Mouse (Mus musculus): ENCODE measurements at regions not wholly inside any gene's neighbourhood (a gene's known extent, or its start where the extent isn't known, plus 50 kb on each side); places are given as distances from the start of the nearest gene placed in this dataset.

- DNase-seq (ENCODE audit: low spot score in 2 of 2): no peak
Measured at GRCm38 (mm10) chr13:90584766-90585165, 320.4 kb downstream of the Atp6ap1l start.

- DNase-seq (ENCODE audit: low spot score in 2 of 2): no peak
Measured at GRCm38 (mm10) chr13:90575371-90575770, 329.8 kb downstream of the Atp6ap1l start.

- DNase-seq (ENCODE audit: low spot score in 2 of 2): no peak
Measured at GRCm38 (mm10) chr13:90572580-90572979, 332.6 kb downstream of the Atp6ap1l start.

DNA sequence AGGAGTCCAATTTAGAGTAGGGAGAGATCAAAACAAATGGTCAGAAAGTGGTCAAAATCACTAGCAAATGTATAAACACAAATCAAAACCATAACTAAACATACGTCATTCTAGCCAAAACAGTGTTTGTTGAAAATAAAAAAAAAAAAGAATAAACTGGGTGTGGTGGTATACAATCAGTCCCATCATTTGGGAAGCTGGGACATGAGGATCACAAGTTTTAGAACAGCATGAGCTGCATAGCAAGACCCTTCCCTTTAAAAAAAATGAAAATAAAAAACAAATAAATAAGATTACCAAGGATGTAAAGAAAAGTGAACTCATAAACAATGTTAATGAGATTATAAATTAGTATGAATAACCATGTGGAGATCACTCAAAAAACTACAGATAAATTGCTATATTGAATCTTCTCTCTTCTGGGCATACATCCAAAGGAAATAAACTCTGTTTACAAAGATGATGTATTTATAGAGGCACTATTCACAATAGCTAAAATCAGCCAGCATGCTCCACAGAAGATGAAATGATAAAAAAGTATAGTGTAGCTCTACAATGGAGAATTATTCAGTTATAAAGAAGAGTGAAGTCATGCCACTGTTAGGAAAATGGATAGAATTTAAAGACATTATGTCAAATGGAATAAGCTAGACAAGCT is 341.8 kb downstream of the Atp6ap1l start:
- DNase-seq (ENCODE audit: low spot score in 2 of 2): no peak

DNA sequence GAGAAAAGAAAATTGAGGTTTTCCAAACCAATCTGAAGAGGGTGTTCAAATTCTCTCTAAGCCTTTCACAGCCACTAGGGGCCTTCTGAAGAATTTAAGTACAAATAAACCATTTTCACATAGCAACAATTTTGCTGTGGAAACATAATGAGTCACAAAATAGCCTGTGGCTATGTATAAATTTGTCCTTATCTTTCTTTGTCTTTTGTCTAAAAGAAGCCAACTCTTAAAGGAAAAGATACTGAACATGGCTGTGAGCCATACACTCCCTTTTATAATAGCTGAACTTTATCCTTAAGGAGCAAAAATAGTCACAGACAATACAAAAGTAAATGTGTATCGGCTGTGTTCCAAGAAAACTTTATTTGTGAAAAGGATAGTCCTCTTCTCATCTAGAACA is 345.1 kb downstream of the Atp6ap1l start:
- DNase-seq (ENCODE audit: low spot score in 2 of 2): no peak

- DNase-seq (ENCODE audit: low spot score in 2 of 2): no peak
Measured at GRCm38 (mm10) chr13:90559481-90559880, 345.7 kb downstream of the Atp6ap1l start.

- no peak for DNase-seq (ENCODE audit: low spot score in 2 of 2)
Measured at GRCm38 (mm10) chr13:90551166-90551565, 354.0 kb downstream of the Atp6ap1l start.

DNA sequence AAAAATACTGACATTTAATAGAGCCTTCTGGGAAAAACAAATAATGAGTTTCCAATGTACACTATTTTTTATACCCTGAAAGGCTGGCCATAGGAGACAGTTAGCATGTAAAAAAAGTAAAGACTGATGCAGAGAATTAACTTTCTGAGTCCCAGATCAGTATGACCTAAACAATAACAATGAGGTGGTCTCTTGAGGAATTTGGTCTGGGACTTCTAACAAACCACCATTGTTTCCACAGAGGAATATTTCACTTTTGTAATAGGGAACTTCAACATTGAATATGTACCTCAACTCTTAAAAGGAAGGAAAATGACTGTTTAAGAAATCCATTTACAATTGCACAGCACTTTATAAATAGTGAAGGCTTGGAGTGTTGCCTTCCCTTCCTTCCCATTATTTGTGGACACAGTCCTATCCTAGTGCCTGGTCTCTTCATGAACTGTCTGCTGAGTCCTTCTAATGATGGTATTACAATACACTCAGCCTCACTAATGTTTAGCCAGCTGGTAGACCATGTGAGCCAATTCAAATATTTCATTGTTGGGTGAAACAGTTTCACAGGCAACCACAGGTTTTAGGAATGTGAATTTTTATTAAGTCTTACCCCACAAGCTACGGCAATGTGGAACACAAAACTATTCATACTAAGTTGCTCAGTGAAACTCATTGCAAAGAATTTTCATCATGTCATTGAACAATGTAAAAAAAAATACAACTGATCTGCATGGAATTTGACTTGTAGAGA is 358.7 kb downstream of the Atp6ap1l start:
- DNase-seq (ENCODE audit: low spot score in 2 of 2): no peak

GRCm38 (mm10) chr13:90545816-90546215 is 359.3 kb downstream of the Atp6ap1l start:
- DNase-seq (ENCODE audit: low spot score in 2 of 2): no peak

DNA sequence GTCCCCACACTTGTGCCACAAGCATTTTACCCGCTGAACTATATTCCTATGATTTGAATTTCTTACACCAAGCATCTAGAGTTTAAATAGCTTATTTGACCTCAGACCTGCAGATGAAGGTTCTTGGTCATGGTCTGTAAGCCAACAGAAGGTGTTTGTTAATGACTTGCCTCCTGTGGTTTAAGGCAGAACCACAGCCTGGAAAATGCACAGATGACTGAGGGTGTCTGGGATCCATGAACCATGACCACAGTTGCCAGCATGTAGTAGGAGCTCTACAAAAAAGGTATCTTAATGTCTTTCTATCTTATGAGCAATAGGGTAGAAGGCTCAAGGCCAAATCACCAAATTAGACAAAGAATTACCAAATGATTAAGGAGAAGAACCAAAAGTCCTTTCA is 367.6 kb downstream of the Atp6ap1l start:
- DNase-seq (ENCODE audit: low spot score in 2 of 2): no peak

- DNase-seq (ENCODE audit: low spot score in 2 of 2): no peak
Measured at GRCm38 (mm10) chr13:90526998-90527397, 378.2 kb downstream of the Atp6ap1l start.

DNA sequence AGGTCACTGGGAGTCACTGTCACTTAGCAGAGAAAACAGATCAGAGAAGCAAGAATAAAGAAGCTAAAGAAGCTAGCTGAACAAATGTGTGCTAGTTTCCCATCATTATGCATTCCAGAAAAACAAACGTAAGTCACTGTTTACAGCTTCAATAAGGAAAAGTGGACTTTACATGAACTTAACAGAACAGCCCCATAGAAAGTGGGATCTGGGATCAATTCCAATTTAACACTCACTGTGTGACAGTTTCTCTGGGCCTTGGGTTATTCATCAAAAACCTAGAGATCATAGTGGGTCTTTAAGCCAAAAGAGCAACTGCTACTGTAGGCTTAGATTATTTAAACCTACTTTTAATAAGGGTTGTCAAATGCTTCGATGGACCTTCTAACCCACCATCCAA is 379.4 kb downstream of the Atp6ap1l start:
- DNase-seq (ENCODE audit: low spot score in 2 of 2): no peak

- DNase-seq (ENCODE audit: low spot score in 2 of 2): no peak
Measured at GRCm38 (mm10) chr13:90521758-90522245, 383.4 kb downstream of the Atp6ap1l start.

GRCm38 (mm10) chr13:90520992-90521757 is 384.0 kb downstream of the Atp6ap1l start:
- no peak for DNase-seq (ENCODE audit: low spot score in 2 of 2)

- peak; percentile 24 to 43 for DNase-seq (ENCODE audit: low spot score in 2 of 2)
Measured at GRCm38 (mm10) chr13:90515773-90516503, 389.2 kb downstream of the Atp6ap1l start.

GRCm38 (mm10) chr13:90513867-90514266 is 391.3 kb downstream of the Atp6ap1l start:
- no peak for DNase-seq (ENCODE audit: low spot score in 2 of 2)

- DNase-seq (ENCODE audit: low spot score in 2 of 2): no peak
Measured at GRCm38 (mm10) chr13:90512786-90513401, 392.3 kb downstream of the Atp6ap1l start.

- DNase-seq (ENCODE audit: low spot score in 2 of 2): no peak
Measured at GRCm38 (mm10) chr13:90510479-90510878, 394.7 kb downstream of the Atp6ap1l start.

DNA sequence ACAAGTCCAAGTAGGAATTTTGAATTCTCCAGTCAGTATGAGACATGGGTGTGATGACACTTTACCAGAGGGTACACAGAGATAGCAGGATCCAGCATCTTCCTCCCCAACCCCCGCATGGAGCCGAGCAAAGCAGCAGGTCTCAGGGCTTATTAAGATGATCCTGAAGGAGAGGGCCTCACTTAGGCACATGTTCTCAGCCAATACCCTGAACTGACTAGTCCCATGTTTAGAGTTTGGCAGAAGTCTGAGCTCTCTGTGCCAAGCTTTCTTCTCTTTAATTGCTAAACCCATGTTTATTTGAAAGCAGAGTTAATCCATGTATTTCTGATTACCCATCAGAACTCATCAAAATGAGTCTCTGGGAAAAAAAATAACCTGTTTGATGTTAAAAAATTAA is 402.0 kb downstream of the Atp6ap1l start:
- DNase-seq (ENCODE audit: low spot score in 2 of 2): no peak

GRCm38 (mm10) chr13:90502141-90502540 is 403.0 kb downstream of the Atp6ap1l start:
- DNase-seq (ENCODE audit: low spot score in 2 of 2): no peak

DNA sequence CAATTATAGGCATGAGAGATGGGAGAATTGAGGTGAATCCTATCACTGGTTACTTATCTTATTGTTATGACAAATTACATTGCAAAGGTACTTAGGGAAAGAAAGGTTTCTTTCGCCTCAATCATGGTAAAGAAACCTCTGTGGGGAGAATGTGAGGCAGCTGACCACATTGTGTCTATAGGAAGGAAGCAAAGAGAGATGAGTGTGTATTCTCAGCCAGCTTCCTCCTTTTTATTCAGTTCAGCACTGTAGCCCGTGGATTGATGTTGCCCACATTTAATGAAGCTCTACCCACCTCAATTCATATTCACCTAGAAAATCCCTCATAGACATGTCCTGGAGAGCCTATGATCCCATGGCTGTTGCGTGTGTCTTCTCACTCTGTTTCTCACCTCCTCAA is 406.2 kb downstream of the Atp6ap1l start:
- no peak for DNase-seq (ENCODE audit: low spot score in 2 of 2)
